Mouse (Mus musculus) megakaryocyte, embryonic 14.5 days (primary cell): ENCODE measurements at regions not wholly inside any gene's neighbourhood (a gene's known extent, or its start where the extent isn't known, plus 50 kb on each side); places are given as distances from the start of the nearest gene placed in this dataset.

Experiments used
- FLI1 ChIP-seq: IDR thresholded peaks from 2 replicates; pipeline ENCODE4 v1.6.1; 2012; ENCODE audit warnings: low read length, inconsistent platforms, mixed read lengths
- GATA1 ChIP-seq: IDR thresholded peaks from 3 replicates; pipeline ENCODE4 v1.6.1; 2012; ENCODE audit warnings: mixed read lengths, low read length, inconsistent platforms, borderline replicate concordance

GRCm38 (mm10) chr9:86166362-86167067 is 298.2 kb downstream of the Ube2cbp start:
- TF ChIP-seq GATA1 (no peak), FLI1 (no peak)
